Mouse (Mus musculus): ENCODE results near the gene Dusp13. TPM values are rescaled to one million over a fixed set of nuclear protein-coding genes. Genes with fewer than 3 reads are reported as not detected.

The Dusp13 gene
- polyA plus RNA-seq, 1 experiment from 2014 or later, result not detected

- TF ChIP-seq CTCF (IDR thresholded peaks at IDR 0.05; ENCODE audit: low read depth), result no peak
- TF ChIP-seq EP300 (IDR thresholded peaks at IDR 0.05; ENCODE audit: low read depth), result no peak
- 39% methylated on average over 7 of the region's 7 CpGs for WGBS (ENCODE audit: insufficient replicate concordance)
- Histone ChIP-seq H3K27me3 (ENCODE audit: insufficient read depth, low read length) (no peaks in the 10 kb centered on the region), H3K27ac (ENCODE audit: low read depth) (no peak overlapping the region), H3K4me3 (ENCODE audit: low read depth, low read length) (no peak overlapping the region), H3K36me3 (replicated peaks; ENCODE audit: insufficient read depth, low read length) (no peaks in the 10 kb centered on the region), H3K4me1 (ENCODE audit: insufficient read depth) (peaks cover 7% of the 10 kb centered on the region), H3K9ac (replicated peaks) (no peak overlapping the region), H3K9me3 (ENCODE audit: low read length) (no peaks in the 10 kb centered on the region), H3K4me2 (ENCODE audit: low read depth, low read length) (peak overlapping the region; percentile 45)
- ATAC-seq (no peak), DNase-seq (no peak)
These were observed 14.9 kb upstream of the Dusp13 start for GRCm38 (mm10) chr14:21765754-21766397.

- DNase-seq (no peak), ATAC-seq (no peak)
- Histone ChIP-seq H3K4me1 (ENCODE audit: insufficient read depth) (peaks cover 7% of the 10 kb centered on the region), H3K9me3 (ENCODE audit: low read length) (no peaks in the 10 kb centered on the region), H3K27ac (ENCODE audit: low read depth) (no peak overlapping the region), H3K4me3 (ENCODE audit: low read depth, low read length) (no peak overlapping the region), H3K4me2 (ENCODE audit: low read depth, low read length) (no peak overlapping the region), H3K9ac (replicated peaks) (no peak overlapping the region), H3K36me3 (replicated peaks; ENCODE audit: insufficient read depth, low read length) (no peaks in the 10 kb centered on the region), H3K27me3 (ENCODE audit: insufficient read depth, low read length) (no peaks in the 10 kb centered on the region)
- TF ChIP-seq CTCF (IDR thresholded peaks at IDR 0.05; ENCODE audit: low read depth) (no peak), EP300 (IDR thresholded peaks at IDR 0.05; ENCODE audit: low read depth) (no peak)
- 85% methylated on average over 6 of the region's 6 CpGs for WGBS (ENCODE audit: insufficient replicate concordance)
These were observed 13.7 kb upstream of the Dusp13 start for GRCm38 (mm10) chr14:21764646-21765045.

- ATAC-seq (no peak), DNase-seq (no peak)
- no peak overlapping the region for H3K4me3 ChIP-seq (ENCODE audit: low read depth, low read length)
- peaks cover 15% of the 10 kb centered on the region for H3K4me1 ChIP-seq (ENCODE audit: insufficient read depth)
- H3K4me2 ChIP-seq (ENCODE audit: low read depth, low read length), result no peak overlapping the region
- H3K9me3 ChIP-seq (ENCODE audit: low read length), result no peaks in the 10 kb centered on the region
- no peak overlapping the region for H3K9ac ChIP-seq (replicated peaks)
- no peaks in the 10 kb centered on the region for H3K36me3 ChIP-seq (replicated peaks; ENCODE audit: insufficient read depth, low read length)
- WGBS (ENCODE audit: insufficient replicate concordance), result 73% methylated on average over 3 of the region's 3 CpGs
- no peak for TF ChIP-seq EP300 (IDR thresholded peaks at IDR 0.05; ENCODE audit: low read depth)
- TF ChIP-seq CTCF (IDR thresholded peaks at IDR 0.05; ENCODE audit: low read depth), result no peak
- no peak overlapping the region for H3K27ac ChIP-seq (ENCODE audit: low read depth)
- no peaks in the 10 kb centered on the region for H3K27me3 ChIP-seq (ENCODE audit: insufficient read depth, low read length)
These were observed 12.8 kb upstream of the Dusp13 start for GRCm38 (mm10) chr14:21763736-21764135.

GRCm38 (mm10) chr14:21761560-21761959, 10.6 kb upstream of the Dusp13 start:
- DNase-seq, result no peak
- Histone ChIP-seq H3K4me3 (ENCODE audit: low read depth, low read length) (no peak overlapping the region), H3K4me2 (ENCODE audit: low read depth, low read length) (no peak overlapping the region), H3K27ac (ENCODE audit: low read depth) (no peak overlapping the region), H3K4me1 (ENCODE audit: insufficient read depth) (peaks cover 21% of the 10 kb centered on the region), H3K9me3 (ENCODE audit: low read length) (no peaks in the 10 kb centered on the region), H3K27me3 (ENCODE audit: insufficient read depth, low read length) (no peaks in the 10 kb centered on the region), H3K9ac (replicated peaks) (no peak overlapping the region), H3K36me3 (replicated peaks; ENCODE audit: insufficient read depth, low read length) (no peaks in the 10 kb centered on the region)
- 86% methylated on average over 9 of the region's 9 CpGs for WGBS (ENCODE audit: insufficient replicate concordance)
- no peak for ATAC-seq
- TF ChIP-seq EP300 (IDR thresholded peaks at IDR 0.05; ENCODE audit: low read depth), result no peak
- TF ChIP-seq CTCF (IDR thresholded peaks at IDR 0.05; ENCODE audit: low read depth), result no peak

GRCm38 (mm10) chr14:21753367-21753766, 2.4 kb upstream of the Dusp13 start:
- peak overlapping the region; percentile 36; the same call in 1 of the 2 replicates for H3K27ac ChIP-seq (ENCODE audit: low read depth)
- H3K4me3 ChIP-seq (ENCODE audit: low read depth, low read length), result no peak overlapping the region
- H3K27me3 ChIP-seq (ENCODE audit: insufficient read depth, low read length), result no peaks in the 10 kb centered on the region
- H3K4me2 ChIP-seq (ENCODE audit: low read depth, low read length), result 0 out of 2 replicates have a peak overlapping the region, but pooled peaks have one; percentile 37
- ATAC-seq (no peak), DNase-seq (no peak)
- no peaks in the 10 kb centered on the region for H3K36me3 ChIP-seq (replicated peaks; ENCODE audit: insufficient read depth, low read length)
- peaks cover 30% of the 10 kb centered on the region for H3K4me1 ChIP-seq (ENCODE audit: insufficient read depth)
- WGBS (ENCODE audit: insufficient replicate concordance), result 57% methylated on average over 4 of the region's 4 CpGs
- H3K9ac ChIP-seq (replicated peaks), result peak overlapping the region; percentile 9; the same call in 1 of the 2 replicates
- H3K9me3 ChIP-seq (ENCODE audit: low read length), result no peaks in the 10 kb centered on the region
- TF ChIP-seq EP300 (IDR thresholded peaks at IDR 0.05; ENCODE audit: low read depth) (no peak), CTCF (IDR thresholded peaks at IDR 0.05; ENCODE audit: low read depth) (no peak)

GRCm38 (mm10) chr14:21752411-21752810, 1.4 kb upstream of the Dusp13 start:
- no peaks in the 10 kb centered on the region for H3K9me3 ChIP-seq (ENCODE audit: low read length)
- H3K27ac ChIP-seq (ENCODE audit: low read depth), result no peak overlapping the region
- WGBS (ENCODE audit: insufficient replicate concordance), result 79% methylated on average over 3 of the region's 3 CpGs
- H3K4me1 ChIP-seq (ENCODE audit: insufficient read depth), result peaks cover 30% of the 10 kb centered on the region
- no peak overlapping the region for H3K4me3 ChIP-seq (ENCODE audit: low read depth, low read length)
- DNase-seq, result no peak
- H3K27me3 ChIP-seq (ENCODE audit: insufficient read depth, low read length), result no peaks in the 10 kb centered on the region
- peak overlapping the region; percentile 92 for H3K4me2 ChIP-seq (ENCODE audit: low read depth, low read length)
- H3K9ac ChIP-seq (replicated peaks), result no peak overlapping the region
- H3K36me3 ChIP-seq (replicated peaks; ENCODE audit: insufficient read depth, low read length), result no peaks in the 10 kb centered on the region
- TF ChIP-seq CTCF (IDR thresholded peaks at IDR 0.05; ENCODE audit: low read depth), result no peak
- TF ChIP-seq EP300 (IDR thresholded peaks at IDR 0.05; ENCODE audit: low read depth), result no peak
- ATAC-seq, result no peak

Measured in liver, postnatal 0 days (tissue).